Mouse (Mus musculus) megakaryocyte, embryonic 14.5 days (primary cell): ENCODE results near the gene Yjefn3. TPM values are rescaled to one million over a fixed set of nuclear protein-coding genes. Genes with fewer than 3 reads are reported as not detected.
"Not testable (repeated sequence)": the region's sequence is repeated elsewhere in the genome, so short reads cannot be mapped to it uniquely, and the experiment has no call there.

ENCODE experiments used
- H3K27me3 ChIP-seq: replicated peaks from 2 replicates; pipeline ENCODE3; 2012; ENCODE audit warnings: inconsistent platforms
- H3K36me3 ChIP-seq: replicated peaks from 2 replicates; pipeline ENCODE3; 2012; ENCODE audit warnings: low read length, inconsistent platforms, mixed read lengths
- H3K4me1 ChIP-seq: 2 replicates; pipeline ENCODE4 v1.6.1; 2012; ENCODE audit warnings: inconsistent platforms
- H3K4me3 ChIP-seq: replicated peaks from 2 replicates; pipeline ENCODE3; 2012; ENCODE audit warnings: moderate library complexity, mild to moderate bottlenecking, inconsistent platforms
- H3K9me3 ChIP-seq: 2 replicates; pipeline ENCODE4 v1.6.1; 2012; ENCODE audit warnings: inconsistent platforms
- FLI1 ChIP-seq: IDR thresholded peaks from 2 replicates; pipeline ENCODE4 v1.6.1; 2012; ENCODE audit warnings: low read length, inconsistent platforms, mixed read lengths
- GATA1 ChIP-seq: IDR thresholded peaks from 3 replicates; pipeline ENCODE4 v1.6.1; 2012; ENCODE audit warnings: mixed read lengths, low read length, inconsistent platforms, borderline replicate concordance
- polyA plus RNA-seq: library from polyadenylated mRNA; stranded (reverse); fragments of >175 nt; gene quantifications from 2 replicates; pipeline ENCODE4 v1.2.3, GENCODE M21; 2012; ENCODE audit warnings: low replicate concordance; ENCODE audit not compliant: insufficient read depth

Gene Yjefn3
- 4.7 and 13.7 TPM in 2 replicates for polyA plus RNA-seq

DNA sequence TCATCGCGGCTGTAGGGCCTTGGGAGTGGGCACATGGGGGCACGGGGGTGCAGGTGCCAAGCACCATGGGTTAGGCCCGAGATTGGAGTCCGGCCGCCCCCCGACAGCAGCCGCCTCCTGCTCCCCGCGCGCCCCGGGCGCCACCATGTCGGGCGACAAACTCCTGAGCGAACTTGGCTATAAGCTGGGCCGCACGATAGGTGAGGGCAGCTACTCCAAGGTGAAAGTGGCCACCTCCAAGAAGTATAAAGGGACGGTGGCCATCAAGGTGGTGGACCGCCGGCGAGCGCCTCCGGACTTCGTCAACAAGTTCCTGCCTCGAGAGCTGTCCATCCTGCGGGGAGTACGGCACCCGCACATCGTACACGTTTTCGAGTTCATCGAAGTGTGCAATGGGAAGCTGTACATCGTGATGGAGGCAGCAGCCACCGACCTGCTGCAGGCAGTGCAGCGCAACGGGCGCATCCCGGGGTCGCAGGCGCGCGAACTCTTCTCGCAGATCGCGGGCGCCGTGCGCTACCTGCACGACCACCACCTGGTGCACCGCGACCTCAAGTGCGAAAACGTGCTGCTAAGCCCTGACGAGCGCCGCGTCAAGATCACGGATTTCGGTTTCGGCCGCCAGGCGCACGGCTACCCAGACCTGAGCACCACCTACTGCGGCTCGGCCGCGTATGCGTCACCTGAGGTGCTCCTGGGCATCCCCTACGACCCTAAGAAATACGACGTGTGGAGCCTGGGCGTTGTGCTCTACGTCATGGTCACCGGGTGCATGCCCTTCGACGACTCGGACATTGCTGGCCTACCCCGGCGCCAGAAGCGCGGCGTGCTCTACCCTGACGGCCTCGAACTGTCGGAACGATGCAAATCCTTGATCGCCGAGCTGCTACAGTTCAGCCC is at the start of gene Yjefn3, which contains the start of the genes Tssk6 and Ndufa13:
TSS of gene Yjefn3 (minus strand) at position 550 of the 900 bp plus-strand sequence.
TSS of gene Tssk6 (plus strand) at position 22 of the 900 bp plus-strand sequence.
TSS of gene Ndufa13 (minus strand) at position 396 of the 900 bp plus-strand sequence.
- no peaks in the 10 kb centered on the region for H3K9me3 ChIP-seq
- peaks cover 68% of the 10 kb centered on the region for H3K4me1 ChIP-seq
- H3K36me3 ChIP-seq = peaks cover 29% of the 10 kb centered on the region
- no peaks in the 10 kb centered on the region for H3K27me3 ChIP-seq
- peak within 1 kb of the TSS; percentile 99 for H3K4me3 ChIP-seq
- TF ChIP-seq GATA1 (no peak), FLI1 (no peak; the same call in 1 of the 2 replicates)

DNA sequence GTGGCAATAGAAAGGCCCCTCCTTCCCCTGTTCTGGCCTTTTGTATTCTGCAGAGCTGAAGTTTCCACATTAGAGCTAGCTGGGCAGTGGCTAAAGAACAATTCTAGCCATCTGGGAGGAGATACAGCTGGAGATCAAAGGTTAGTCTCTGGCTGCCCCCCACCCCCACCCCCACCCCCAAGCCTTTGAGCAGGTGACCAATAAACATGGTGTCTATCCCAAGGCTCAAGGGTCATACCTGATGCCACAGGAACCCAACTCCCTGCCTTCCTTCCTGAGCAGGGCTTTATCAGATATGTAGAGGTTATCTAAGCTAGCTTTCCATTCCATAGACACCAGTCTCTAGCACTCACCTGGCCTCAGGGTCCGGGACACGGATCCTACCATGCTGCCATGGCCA is 47.8 kb upstream of the Yjefn3 start:
- TF ChIP-seq FLI1 (no peak), GATA1 (no peak)
- Histone ChIP-seq H3K4me1 (peaks cover 90% of the 10 kb centered on the region), H3K27me3 (no peaks in the 10 kb centered on the region), H3K4me3 (no peak overlapping the region), H3K36me3 (peaks cover 74% of the 10 kb centered on the region), H3K9me3 (no peaks in the 10 kb centered on the region)

DNA sequence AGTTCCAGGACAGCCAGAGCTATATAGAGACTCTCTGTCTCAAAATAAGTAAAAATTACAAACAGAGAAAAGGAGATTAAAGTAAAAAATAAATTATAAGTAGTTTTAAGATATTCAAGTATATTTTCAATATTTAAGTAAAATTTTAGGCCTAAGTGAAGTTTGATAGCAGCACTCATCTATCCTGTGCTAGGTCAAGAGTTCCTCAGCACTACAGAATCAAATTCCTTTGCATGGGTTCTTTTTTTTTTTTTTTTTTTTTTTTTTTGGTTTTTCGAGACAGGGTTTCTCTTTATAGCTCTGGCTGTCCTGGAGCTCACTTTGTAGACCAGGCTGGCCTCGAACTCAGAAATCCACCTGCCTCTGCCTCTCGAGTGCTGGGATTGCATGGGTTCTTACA is 40.0 kb upstream of the Yjefn3 start:
- peaks cover 92% of the 10 kb centered on the region for H3K4me1 ChIP-seq
- H3K4me3 ChIP-seq, H3K9me3 ChIP-seq, H3K27me3 ChIP-seq: not testable (repeated sequence)
- H3K36me3 ChIP-seq = peaks cover 77% of the 10 kb centered on the region

DNA sequence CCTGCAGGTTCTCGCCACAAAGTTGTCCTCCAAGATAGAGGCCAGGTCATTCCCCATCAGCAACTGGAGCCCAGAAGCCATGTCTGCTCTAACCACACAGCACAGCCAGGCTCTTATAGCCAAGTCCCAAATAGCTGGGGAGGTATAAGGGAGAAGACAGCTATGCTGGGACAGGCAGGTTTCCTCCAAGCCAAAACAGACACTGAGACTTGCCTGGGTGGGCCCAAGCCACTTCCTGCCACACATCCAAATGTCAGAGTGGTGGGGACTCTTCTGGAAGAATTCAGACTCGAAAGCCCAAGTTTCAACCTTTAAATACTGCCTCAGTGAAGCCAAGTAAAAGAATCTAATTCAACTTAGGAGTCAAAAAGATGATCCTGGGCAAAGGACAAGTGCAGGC is 37.9 kb upstream of the Yjefn3 start:
- TF ChIP-seq FLI1 (no peak), GATA1 (no peak)
- peak overlapping the region; percentile 78 for H3K4me3 ChIP-seq
- H3K27me3 ChIP-seq = no peaks in the 10 kb centered on the region
- peaks cover 98% of the 10 kb centered on the region for H3K4me1 ChIP-seq
- H3K9me3 ChIP-seq = no peaks in the 10 kb centered on the region
- peaks cover 77% of the 10 kb centered on the region for H3K36me3 ChIP-seq

DNA sequence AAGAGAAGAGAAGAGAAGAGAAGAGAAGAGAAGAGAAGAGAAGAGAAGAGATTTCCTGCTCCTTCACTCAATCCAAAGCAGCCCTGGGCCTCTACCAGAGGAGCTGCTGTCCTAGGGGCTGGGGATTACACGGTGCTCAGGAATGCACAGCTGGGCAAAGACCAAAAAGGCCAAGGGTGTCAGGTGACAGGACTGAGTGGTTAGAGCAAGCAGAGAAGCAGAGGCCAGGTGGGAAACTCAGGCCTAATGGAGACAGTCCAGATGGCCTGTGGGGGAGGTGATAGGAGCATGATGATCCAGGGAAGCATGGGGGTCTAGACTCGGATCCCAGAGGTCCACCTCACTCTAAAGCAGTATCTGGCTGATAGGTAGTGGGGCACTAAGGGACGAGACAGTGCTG is 37.1 kb upstream of the Yjefn3 start:
- Histone ChIP-seq H3K4me1 (peaks cover 98% of the 10 kb centered on the region), H3K27me3 (no peaks in the 10 kb centered on the region), H3K9me3 (no peaks in the 10 kb centered on the region), H3K36me3 (peaks cover 79% of the 10 kb centered on the region), H3K4me3 (peak overlapping the region; percentile 78)
- TF ChIP-seq FLI1 (no peak), GATA1 (no peak)

DNA sequence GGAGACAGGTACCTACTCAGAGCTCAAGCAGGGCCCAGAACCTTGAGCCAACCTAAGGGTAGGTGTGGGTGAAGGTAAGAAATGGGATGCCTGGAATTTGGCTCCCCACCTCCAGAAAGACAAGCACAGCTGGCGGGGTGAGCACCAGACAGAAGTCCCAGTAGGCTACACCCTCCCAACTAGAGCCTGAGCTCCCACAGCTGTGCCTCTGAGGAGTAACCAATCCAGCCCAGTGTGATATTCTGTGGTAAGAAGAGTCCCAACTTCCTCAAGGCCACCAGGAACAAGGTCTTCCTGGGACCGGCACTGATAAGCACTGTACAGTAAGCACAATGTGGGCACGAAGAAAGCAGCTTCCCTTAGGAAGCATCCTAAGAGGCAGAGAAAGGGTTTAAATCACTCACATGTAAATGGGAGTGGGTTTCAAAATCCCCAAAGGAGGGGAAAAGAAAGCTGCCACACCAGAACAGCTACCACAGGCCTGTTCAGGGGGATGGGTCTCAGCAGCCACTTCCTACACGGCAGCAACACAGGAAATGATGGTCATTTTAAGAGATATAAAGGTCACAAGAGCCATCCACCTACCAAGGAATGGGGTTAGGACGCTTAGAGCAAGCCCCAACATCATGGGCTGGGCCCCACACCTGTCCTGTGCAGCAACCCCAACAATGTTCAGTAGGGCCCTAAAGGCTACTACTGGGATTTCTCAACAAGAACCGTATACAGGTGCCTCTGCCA is 35.9 kb upstream of the Yjefn3 start:
- peak; percentile 38; the same call in 1 of the 3 replicates for TF ChIP-seq GATA1
- no peak for TF ChIP-seq FLI1
- peak overlapping the region; percentile 74 for H3K4me3 ChIP-seq
- peaks cover 78% of the 10 kb centered on the region for H3K36me3 ChIP-seq
- H3K4me1 ChIP-seq = peaks cover 98% of the 10 kb centered on the region
- no peaks in the 10 kb centered on the region for H3K27me3 ChIP-seq
- no peaks in the 10 kb centered on the region for H3K9me3 ChIP-seq

DNA sequence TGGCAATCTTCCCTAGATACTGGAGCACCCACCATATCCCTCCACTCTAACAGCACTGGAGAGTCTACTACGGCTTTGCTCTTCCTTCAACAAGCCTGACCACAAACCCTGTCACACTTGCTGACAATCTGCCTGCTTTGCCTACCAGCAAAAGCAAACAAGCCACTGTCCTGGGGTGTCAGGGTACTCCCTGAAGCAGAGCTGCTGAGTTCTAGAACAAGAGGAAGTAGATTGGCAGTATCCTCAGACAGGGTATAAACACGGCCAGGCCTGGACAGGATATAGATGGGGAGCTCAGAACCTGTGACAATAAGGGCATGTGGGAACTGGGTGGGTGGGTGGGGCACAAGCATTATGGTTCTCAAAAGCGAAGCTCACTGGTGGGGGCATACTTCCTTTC is 35.0 kb upstream of the Yjefn3 start:
- peaks cover 79% of the 10 kb centered on the region for H3K36me3 ChIP-seq
- H3K9me3 ChIP-seq = no peaks in the 10 kb centered on the region
- H3K4me1 ChIP-seq = peaks cover 99% of the 10 kb centered on the region
- no peak for TF ChIP-seq GATA1
- no peak for TF ChIP-seq FLI1
- no peaks in the 10 kb centered on the region for H3K27me3 ChIP-seq
- H3K4me3 ChIP-seq = peak overlapping the region; percentile 53

DNA sequence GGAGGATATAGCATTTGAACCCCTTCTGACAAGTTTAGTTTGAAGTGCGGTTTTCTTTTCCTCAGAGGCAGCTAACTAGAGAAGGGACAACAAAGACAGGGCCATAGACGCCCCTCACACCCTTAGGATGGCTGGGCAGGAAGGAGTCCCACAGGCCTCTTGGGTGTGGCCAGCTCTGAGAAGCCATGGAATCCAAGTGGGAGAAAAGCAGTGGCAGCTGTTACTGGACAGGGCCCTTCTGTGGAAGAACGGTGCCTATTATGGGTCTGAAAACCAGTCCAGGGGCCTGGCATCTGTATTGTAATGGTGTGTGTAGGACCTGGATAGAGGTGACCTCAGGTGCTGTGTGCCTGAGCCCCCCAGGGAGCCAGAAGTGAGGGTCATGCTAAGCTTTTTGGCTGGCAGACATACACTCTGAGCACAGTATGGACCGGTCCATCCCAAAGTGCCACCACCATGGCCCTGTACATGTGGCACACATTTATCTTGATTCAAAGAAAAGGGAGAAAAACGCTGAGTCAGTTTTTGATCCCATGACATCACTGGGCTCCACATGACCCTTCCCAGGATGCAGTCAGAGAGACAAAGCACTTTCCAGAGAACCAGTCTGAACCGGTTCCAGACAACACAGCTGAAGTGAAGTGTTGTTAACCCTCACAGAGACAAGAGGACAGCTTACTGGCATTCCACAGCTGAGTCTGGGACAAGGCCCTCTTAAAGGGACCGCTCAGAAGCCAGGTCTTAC is 33.7 kb upstream of the Yjefn3 start:
- TF ChIP-seq FLI1 (no peak), GATA1 (no peak)
- H3K9me3 ChIP-seq = no peaks in the 10 kb centered on the region
- peaks cover 96% of the 10 kb centered on the region for H3K4me1 ChIP-seq
- H3K36me3 ChIP-seq = peaks cover 77% of the 10 kb centered on the region
- peak overlapping the region; percentile 76 for H3K4me3 ChIP-seq
- H3K27me3 ChIP-seq = no peaks in the 10 kb centered on the region

DNA sequence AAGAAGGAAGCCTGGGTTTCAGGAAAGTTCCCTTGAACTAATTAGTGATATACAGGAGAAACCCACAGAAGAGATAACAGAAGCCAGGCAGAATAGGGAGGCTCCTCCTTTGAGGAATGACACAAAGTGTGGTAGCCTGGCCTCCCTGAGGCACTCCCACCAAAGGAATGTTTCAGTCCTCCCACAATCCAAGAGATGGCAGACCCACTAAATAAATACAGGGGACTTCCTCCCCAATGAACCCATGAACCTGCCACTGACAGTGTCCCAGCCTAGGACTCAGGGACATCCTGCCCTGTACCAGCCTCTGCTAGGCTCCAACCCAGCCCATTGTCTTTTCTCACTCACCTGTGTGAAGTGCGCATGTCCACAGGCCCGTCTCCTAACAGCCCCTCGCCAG is 32.9 kb upstream of the Yjefn3 start:
- H3K9me3 ChIP-seq = no peaks in the 10 kb centered on the region
- TF ChIP-seq GATA1 (no peak), FLI1 (no peak)
- peaks cover 79% of the 10 kb centered on the region for H3K36me3 ChIP-seq
- H3K4me3 ChIP-seq = peak overlapping the region; percentile 76
- no peaks in the 10 kb centered on the region for H3K27me3 ChIP-seq
- H3K4me1 ChIP-seq = peaks cover 96% of the 10 kb centered on the region
